Mouse (Mus musculus): ENCODE measurements around the gene Tbc1d8. TPM values are rescaled to one million over a fixed set of nuclear protein-coding genes. Genes with fewer than 3 reads are reported as not detected.

Tbc1d8 gene
- polyA plus RNA-seq, 1 experiment from 2014 or later = 10.0 TPM

- H3K9ac ChIP-seq = no peak overlapping the region
- no peaks in the 10 kb centered on the region for H3K4me1 ChIP-seq (replicated peaks; ENCODE audit: control insufficient read depth, insufficient read depth, low read length)
- no peak overlapping the region for H3K4me2 ChIP-seq (replicated peaks)
- H3K9me3 ChIP-seq (ENCODE audit: control insufficient read depth, low read length) = no peaks in the 10 kb centered on the region
- WGBS = 76% methylated on average over 8 of the region's 8 CpGs
- H3K4me3 ChIP-seq (replicated peaks; ENCODE audit: low read length) = no peak overlapping the region
- DNase-seq (ENCODE audit: low spot score) (no peak), ATAC-seq (ENCODE audit: low FRiP score) (no peak)
- no peaks in the 10 kb centered on the region for H3K36me3 ChIP-seq (replicated peaks; ENCODE audit: control insufficient read depth, insufficient read depth)
- no peak overlapping the region for H3K27ac ChIP-seq
- no peaks in the 10 kb centered on the region for H3K27me3 ChIP-seq (ENCODE audit: control insufficient read depth, insufficient read depth, low read length)
These were observed 33.2 kb upstream of the Tbc1d8 start for GRCm38 (mm10) chr1:39511775-39512174.

- H3K4me2 ChIP-seq (replicated peaks) = no peak overlapping the region
- H3K36me3 ChIP-seq (replicated peaks; ENCODE audit: control insufficient read depth, insufficient read depth) = no peaks in the 10 kb centered on the region
- no peak overlapping the region for H3K9ac ChIP-seq
- no peaks in the 10 kb centered on the region for H3K4me1 ChIP-seq (replicated peaks; ENCODE audit: control insufficient read depth, insufficient read depth, low read length)
- no peak overlapping the region for H3K4me3 ChIP-seq (replicated peaks; ENCODE audit: low read length)
- H3K27me3 ChIP-seq (ENCODE audit: control insufficient read depth, insufficient read depth, low read length) = no peaks in the 10 kb centered on the region
- 78% methylated on average over 9 of the region's 9 CpGs for WGBS
- no peak for DNase-seq (ENCODE audit: low spot score)
- no peak for ATAC-seq (ENCODE audit: low FRiP score)
- H3K9me3 ChIP-seq (ENCODE audit: control insufficient read depth, low read length) = no peaks in the 10 kb centered on the region
- no peak overlapping the region for H3K27ac ChIP-seq
These were observed 27.0 kb upstream of the Tbc1d8 start for GRCm38 (mm10) chr1:39505600-39505999.

GRCm38 (mm10) chr1:39504261-39504660, 25.7 kb upstream of the Tbc1d8 start:
- ATAC-seq (ENCODE audit: low FRiP score) (no peak), DNase-seq (ENCODE audit: low spot score) (no peak)
- no peak overlapping the region for H3K4me2 ChIP-seq (replicated peaks)
- no peaks in the 10 kb centered on the region for H3K9me3 ChIP-seq (ENCODE audit: control insufficient read depth, low read length)
- no peak overlapping the region for H3K4me3 ChIP-seq (replicated peaks; ENCODE audit: low read length)
- H3K9ac ChIP-seq = no peak overlapping the region
- no peaks in the 10 kb centered on the region for H3K36me3 ChIP-seq (replicated peaks; ENCODE audit: control insufficient read depth, insufficient read depth)
- H3K27ac ChIP-seq = no peak overlapping the region
- WGBS = 8% methylated on average over 1 of the region's 1 CpGs
- no peaks in the 10 kb centered on the region for H3K27me3 ChIP-seq (ENCODE audit: control insufficient read depth, insufficient read depth, low read length)
- no peaks in the 10 kb centered on the region for H3K4me1 ChIP-seq (replicated peaks; ENCODE audit: control insufficient read depth, insufficient read depth, low read length)

- WGBS = 80% methylated on average over 17 of the region's 17 CpGs
- Histone ChIP-seq H3K9ac (no peak overlapping the region), H3K27ac (no peak overlapping the region), H3K4me2 (replicated peaks) (no peak overlapping the region), H3K9me3 (ENCODE audit: control insufficient read depth, low read length) (no peaks in the 10 kb centered on the region), H3K4me3 (replicated peaks; ENCODE audit: low read length) (no peak overlapping the region), H3K4me1 (replicated peaks; ENCODE audit: control insufficient read depth, insufficient read depth, low read length) (no peaks in the 10 kb centered on the region), H3K36me3 (replicated peaks; ENCODE audit: control insufficient read depth, insufficient read depth) (no peaks in the 10 kb centered on the region), H3K27me3 (ENCODE audit: control insufficient read depth, insufficient read depth, low read length) (no peaks in the 10 kb centered on the region)
- DNase-seq (ENCODE audit: low spot score) (no peak), ATAC-seq (ENCODE audit: low FRiP score) (no peak)
These were observed 24.5 kb upstream of the Tbc1d8 start for GRCm38 (mm10) chr1:39502817-39503633.

GRCm38 (mm10) chr1:39499485-39499941, 21.0 kb upstream of the Tbc1d8 start:
- H3K27ac ChIP-seq = no peak overlapping the region
- ATAC-seq (ENCODE audit: low FRiP score) (peak; percentile 51; the same call in 1 of the 2 replicates), DNase-seq (ENCODE audit: low spot score) (no peak)
- no peaks in the 10 kb centered on the region for H3K36me3 ChIP-seq (replicated peaks; ENCODE audit: control insufficient read depth, insufficient read depth)
- no peak overlapping the region for H3K9ac ChIP-seq
- no peak overlapping the region for H3K4me3 ChIP-seq (replicated peaks; ENCODE audit: low read length)
- H3K4me1 ChIP-seq (replicated peaks; ENCODE audit: control insufficient read depth, insufficient read depth, low read length) = no peaks in the 10 kb centered on the region
- no peaks in the 10 kb centered on the region for H3K27me3 ChIP-seq (ENCODE audit: control insufficient read depth, insufficient read depth, low read length)
- 0 out of 2 replicates have a peak, but pooled peaks cover 3% of the 10 kb centered on the region for H3K9me3 ChIP-seq (ENCODE audit: control insufficient read depth, low read length)
- 94% methylated on average over 2 of the region's 2 CpGs for WGBS
- no peak overlapping the region for H3K4me2 ChIP-seq (replicated peaks)

GRCm38 (mm10) chr1:39497748-39498147, 19.2 kb upstream of the Tbc1d8 start:
- H3K4me3 ChIP-seq (replicated peaks; ENCODE audit: low read length) = no peak overlapping the region
- no peaks in the 10 kb centered on the region for H3K27me3 ChIP-seq (ENCODE audit: control insufficient read depth, insufficient read depth, low read length)
- 85% methylated on average over 11 of the region's 11 CpGs for WGBS
- no peak overlapping the region for H3K27ac ChIP-seq
- DNase-seq (ENCODE audit: low spot score) (no peak), ATAC-seq (ENCODE audit: low FRiP score) (no peak)
- H3K4me1 ChIP-seq (replicated peaks; ENCODE audit: control insufficient read depth, insufficient read depth, low read length) = no peaks in the 10 kb centered on the region
- H3K36me3 ChIP-seq (replicated peaks; ENCODE audit: control insufficient read depth, insufficient read depth) = no peaks in the 10 kb centered on the region
- H3K9ac ChIP-seq = no peak overlapping the region
- no peak overlapping the region for H3K4me2 ChIP-seq (replicated peaks)
- 0 out of 2 replicates have a peak, but pooled peaks cover 7% of the 10 kb centered on the region for H3K9me3 ChIP-seq (ENCODE audit: control insufficient read depth, low read length)

- H3K4me2 ChIP-seq (replicated peaks) = no peak overlapping the region
- H3K36me3 ChIP-seq (replicated peaks; ENCODE audit: control insufficient read depth, insufficient read depth) = no peaks in the 10 kb centered on the region
- H3K9me3 ChIP-seq (ENCODE audit: control insufficient read depth, low read length) = 0 out of 2 replicates have a peak, but pooled peaks cover 7% of the 10 kb centered on the region
- WGBS = 96% methylated on average over 4 of the region's 4 CpGs
- H3K9ac ChIP-seq = no peak overlapping the region
- no peak overlapping the region for H3K27ac ChIP-seq
- H3K4me1 ChIP-seq (replicated peaks; ENCODE audit: control insufficient read depth, insufficient read depth, low read length) = no peaks in the 10 kb centered on the region
- ATAC-seq (ENCODE audit: low FRiP score) = no peak
- DNase-seq (ENCODE audit: low spot score) = no peak
- no peaks in the 10 kb centered on the region for H3K27me3 ChIP-seq (ENCODE audit: control insufficient read depth, insufficient read depth, low read length)
- H3K4me3 ChIP-seq (replicated peaks; ENCODE audit: low read length) = no peak overlapping the region
These were observed 18.4 kb upstream of the Tbc1d8 start for GRCm38 (mm10) chr1:39496995-39497394.

- WGBS = 85% methylated on average over 3 of the region's 3 CpGs
- Histone ChIP-seq H3K27me3 (ENCODE audit: control insufficient read depth, insufficient read depth, low read length) (no peaks in the 10 kb centered on the region), H3K27ac (no peak overlapping the region), H3K4me3 (replicated peaks; ENCODE audit: low read length) (no peak overlapping the region), H3K36me3 (replicated peaks; ENCODE audit: control insufficient read depth, insufficient read depth) (no peaks in the 10 kb centered on the region), H3K4me2 (replicated peaks) (no peak overlapping the region), H3K9ac (no peak overlapping the region), H3K9me3 (ENCODE audit: control insufficient read depth, low read length) (0 out of 2 replicates have a peak, but pooled peaks cover 7% of the 10 kb centered on the region), H3K4me1 (replicated peaks; ENCODE audit: control insufficient read depth, insufficient read depth, low read length) (no peaks in the 10 kb centered on the region)
- ATAC-seq (ENCODE audit: low FRiP score) = no peak
- no peak for DNase-seq (ENCODE audit: low spot score)
These were observed 15.1 kb upstream of the Tbc1d8 start for GRCm38 (mm10) chr1:39493664-39494063.

- no peak overlapping the region for H3K27ac ChIP-seq
- DNase-seq (ENCODE audit: low spot score) (no peak), ATAC-seq (ENCODE audit: low FRiP score) (no peak)
- H3K4me1 ChIP-seq (replicated peaks; ENCODE audit: control insufficient read depth, insufficient read depth, low read length) = no peaks in the 10 kb centered on the region
- 87% methylated on average over 5 of the region's 5 CpGs for WGBS
- H3K9ac ChIP-seq = no peak overlapping the region
- H3K4me3 ChIP-seq (replicated peaks; ENCODE audit: low read length) = no peak overlapping the region
- H3K36me3 ChIP-seq (replicated peaks; ENCODE audit: control insufficient read depth, insufficient read depth) = no peaks in the 10 kb centered on the region
- 0 out of 2 replicates have a peak, but pooled peaks cover 7% of the 10 kb centered on the region for H3K9me3 ChIP-seq (ENCODE audit: control insufficient read depth, low read length)
- H3K4me2 ChIP-seq (replicated peaks) = no peak overlapping the region
- H3K27me3 ChIP-seq (ENCODE audit: control insufficient read depth, insufficient read depth, low read length) = no peaks in the 10 kb centered on the region
These were observed 14.6 kb upstream of the Tbc1d8 start for GRCm38 (mm10) chr1:39493165-39493564.

Data from hindbrain, embryonic 14.5 days (tissue).